Mouse (Mus musculus): ENCODE results near the gene Llcfc1.

Gene Llcfc1

GRCm38 (mm10) chr6:41684131-41684530, at the start of gene Llcfc1:
TSS of gene Llcfc1 (plus strand) at chr6:41684431.
- DNase-seq (ENCODE audit: low read depth, low spot score), result no peak

GRCm38 (mm10) chr6:41635211-41635610, 49.0 kb upstream of the Llcfc1 start:
- DNase-seq (ENCODE audit: low read depth, low spot score), result no peak

- DNase-seq (ENCODE audit: low read depth, low spot score), result no peak
These were observed 48.1 kb upstream of the Llcfc1 start, which contains the start of gene Trpv6 for GRCm38 (mm10) chr6:41636178-41636577. TSS of gene Trpv6 (minus strand) at chr6:41636405.

- DNase-seq (ENCODE audit: low read depth, low spot score), result no peak
These were observed 46.8 kb upstream of the Llcfc1 start for GRCm38 (mm10) chr6:41637393-41637792.

GRCm38 (mm10) chr6:41637927-41638506, 46.2 kb upstream of the Llcfc1 start:
- no peak for DNase-seq (ENCODE audit: low read depth, low spot score)

GRCm38 (mm10) chr6:41640449-41640848, 43.8 kb upstream of the Llcfc1 start:
- no peak for DNase-seq (ENCODE audit: low read depth, low spot score)

- DNase-seq (ENCODE audit: low read depth, low spot score), result no peak
These were observed 42.9 kb upstream of the Llcfc1 start for GRCm38 (mm10) chr6:41641173-41641866.

GRCm38 (mm10) chr6:41642765-41643164, 41.5 kb upstream of the Llcfc1 start:
- DNase-seq (ENCODE audit: low read depth, low spot score), result no peak

GRCm38 (mm10) chr6:41643227-41643626, 41.0 kb upstream of the Llcfc1 start:
- no peak for DNase-seq (ENCODE audit: low read depth, low spot score)

- DNase-seq (ENCODE audit: low read depth, low spot score), result no peak
These were observed 38.0 kb upstream of the Llcfc1 start for GRCm38 (mm10) chr6:41646220-41646619.

GRCm38 (mm10) chr6:41646672-41647071, 37.6 kb upstream of the Llcfc1 start:
- no peak for DNase-seq (ENCODE audit: low read depth, low spot score)

GRCm38 (mm10) chr6:41653173-41653572, 31.1 kb upstream of the Llcfc1 start:
- DNase-seq (ENCODE audit: low read depth, low spot score), result no peak

- DNase-seq (ENCODE audit: low read depth, low spot score), result no peak
These were observed 29.6 kb upstream of the Llcfc1 start for GRCm38 (mm10) chr6:41654648-41655047.

GRCm38 (mm10) chr6:41658487-41658886, 25.7 kb upstream of the Llcfc1 start:
- no peak for DNase-seq (ENCODE audit: low read depth, low spot score)

- peak; percentile 58 for DNase-seq (ENCODE audit: low read depth, low spot score)
These were observed 21.9 kb upstream of the Llcfc1 start for GRCm38 (mm10) chr6:41662320-41662719.

- no peak for DNase-seq (ENCODE audit: low read depth, low spot score)
These were observed 7.7 kb upstream of the Llcfc1 start for GRCm38 (mm10) chr6:41676530-41676929.

GRCm38 (mm10) chr6:41680669-41681068, 3.6 kb upstream of the Llcfc1 start, which contains the start of gene Trpv5:
TSS of gene Trpv5 (minus strand) at chr6:41680769.
- peak; percentile 35 for DNase-seq (ENCODE audit: low read depth, low spot score)

GRCm38 (mm10) chr6:41681656-41682055, 2.6 kb upstream of the Llcfc1 start:
- DNase-seq (ENCODE audit: low read depth, low spot score), result no peak

- DNase-seq (ENCODE audit: low read depth, low spot score), result no peak
These were observed 680 bp downstream of the Llcfc1 start for GRCm38 (mm10) chr6:41684911-41685310.

- no peak for DNase-seq (ENCODE audit: low read depth, low spot score)
These were observed 1.4 kb downstream of the Llcfc1 start for GRCm38 (mm10) chr6:41685596-41685995.

- no peak for DNase-seq (ENCODE audit: low read depth, low spot score)
These were observed 8.0 kb downstream of the Llcfc1 start for GRCm38 (mm10) chr6:41692200-41692599.

GRCm38 (mm10) chr6:41694407-41694806, 10.2 kb downstream of the Llcfc1 start:
- DNase-seq (ENCODE audit: low read depth, low spot score), result no peak

GRCm38 (mm10) chr6:41701245-41701644, 17.0 kb downstream of the Llcfc1 start:
- DNase-seq (ENCODE audit: low read depth, low spot score), result no peak

All from R1 (cell line).